Mouse (Mus musculus) C2C12 (cell line): ENCODE measurements around the gene Fto. TPM values are rescaled to one million over a fixed set of nuclear protein-coding genes. Genes with fewer than 3 reads are reported as not detected.

ENCODE experiments used
- H3K27me3 ChIP-seq: one replicate; pipeline ENCODE4 v1.6.1; 2011; ENCODE audit not compliant: control insufficient read depth, insufficient read depth, insufficient read length
- H3K36me3 ChIP-seq: one replicate; pipeline ENCODE4 v1.6.1; 2011; ENCODE audit not compliant: control insufficient read depth, insufficient read depth
- H3K4me3 ChIP-seq: one replicate; pipeline ENCODE4 v1.5.1; 2011; ENCODE audit warnings: mild to moderate bottlenecking, control low read depth; ENCODE audit not compliant: poor library complexity, insufficient read depth, severe bottlenecking
- H3K79me2 ChIP-seq: one replicate; pipeline ENCODE4 v1.6.1; 2011; ENCODE audit not compliant: control insufficient read depth, insufficient read depth
- H3K79me3 ChIP-seq: one replicate; pipeline ENCODE4 v1.6.1; 2011; ENCODE audit warnings: low read depth, control low read depth
- H3ac ChIP-seq: one replicate; pipeline ENCODE3; 2011; ENCODE audit warnings: low read depth; ENCODE audit not compliant: control insufficient read depth, insufficient read length
- CEBPB ChIP-seq: IDR thresholded peaks from one replicate; pipeline ENCODE4 v1.6.1; 2011; ENCODE audit warnings: low read depth, mild to moderate bottlenecking, control low read depth, moderate library complexity
- CTCF ChIP-seq: IDR thresholded peaks from one replicate; pipeline ENCODE4 v1.5.1; 2011; ENCODE audit not compliant: control insufficient read depth, insufficient read depth, insufficient read length
- FOSL1 ChIP-seq: IDR thresholded peaks from one replicate; pipeline ENCODE4 v1.8.0; 2011; ENCODE audit warnings: mild to moderate bottlenecking, low read length; ENCODE audit not compliant: poor library complexity, insufficient read depth, severe bottlenecking
- MAX ChIP-seq: IDR thresholded peaks from one replicate; pipeline ENCODE4 v1.6.1; 2011; ENCODE audit warnings: mild to moderate bottlenecking, control low read depth
- MYOD1 ChIP-seq: IDR thresholded peaks from one replicate; pipeline ENCODE4 v1.6.1; 2011; ENCODE audit warnings: low read depth; ENCODE audit not compliant: control insufficient read depth, insufficient read length
- MYOG ChIP-seq: IDR thresholded peaks from one replicate; pipeline ENCODE4 v1.6.1; 2011; ENCODE audit not compliant: control insufficient read depth, insufficient read length; ENCODE audit errors: extremely low read depth
- USF1 ChIP-seq: IDR thresholded peaks from one replicate; pipeline ENCODE4 v1.6.1; 2011; ENCODE audit warnings: low read depth, mild to moderate bottlenecking, control low read depth, moderate library complexity
- polyA plus RNA-seq: library from polyadenylated mRNA; unstranded; fragments of >200 nt; fragmentation: generic; extraction: Trizol; gene quantifications from one replicate; pipeline ENCODE4 v1.2.1, GENCODE M21; 2012; ENCODE audit warnings: missing spikeins

Fto gene
- polyA plus RNA-seq, 1 experiment: 39.1 TPM

DNA sequence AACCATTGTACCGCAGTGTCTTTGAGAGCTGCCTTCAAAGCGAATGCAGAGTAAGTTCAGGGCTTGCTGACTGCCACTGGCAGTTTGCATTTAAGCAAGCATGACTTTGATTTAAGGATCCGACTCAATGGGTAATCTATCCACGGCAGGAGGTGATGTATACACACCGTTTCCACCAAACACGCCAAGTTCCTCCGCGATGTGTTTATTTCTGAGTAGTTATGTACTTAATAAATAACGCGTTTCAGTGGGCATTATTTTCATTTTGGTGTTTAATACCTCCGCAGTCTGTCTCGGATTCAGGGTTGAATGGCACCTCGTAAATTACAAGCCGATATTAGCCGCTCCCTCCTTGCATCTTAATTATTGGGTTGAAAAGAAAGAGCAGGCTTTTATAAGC lies 366.1 kb downstream of the Fto start:
- peaks cover 4% of the 10 kb centered on the region for H3K27me3 ChIP-seq
- H3K79me3 ChIP-seq: no peaks in the 10 kb centered on the region
- no peaks in the 10 kb centered on the region for H3K36me3 ChIP-seq
- no peak overlapping the region for H3K4me3 ChIP-seq
- H3K79me2 ChIP-seq: no peaks in the 10 kb centered on the region
- H3ac ChIP-seq: no peak overlapping the region
- TF ChIP-seq MYOG (no peak), CTCF (no peak), FOSL1 (no peak), CEBPB (no peak), MYOD1 (no peak), MAX (no peak), USF1 (no peak)

DNA sequence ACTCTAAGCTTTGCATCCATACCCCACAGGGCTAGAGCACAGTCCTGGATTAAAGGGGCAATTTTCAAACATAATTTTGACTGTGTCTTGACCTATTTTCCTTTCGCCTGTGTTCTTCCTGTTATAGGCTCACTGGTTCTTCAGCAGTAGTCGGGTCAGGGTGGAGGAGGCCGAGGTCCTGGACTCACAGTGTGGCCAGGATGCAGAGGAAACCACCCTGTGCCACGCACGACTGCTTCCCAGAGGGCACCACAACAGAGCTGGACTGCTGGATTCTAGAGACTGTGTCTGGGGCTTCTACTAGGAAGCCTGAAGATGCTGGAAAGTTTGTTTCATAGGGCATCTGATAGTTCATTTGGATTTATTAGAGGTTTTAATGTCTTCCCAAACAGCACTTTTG lies 366.8 kb downstream of the Fto start:
- Histone ChIP-seq H3K4me3 (no peak overlapping the region), H3K79me2 (no peaks in the 10 kb centered on the region), H3K27me3 (peaks cover 4% of the 10 kb centered on the region), H3K79me3 (no peaks in the 10 kb centered on the region), H3K36me3 (no peaks in the 10 kb centered on the region), H3ac (no peak overlapping the region)
- TF ChIP-seq CEBPB (no peak), CTCF (no peak), USF1 (no peak), FOSL1 (no peak), MAX (no peak), MYOG (no peak), MYOD1 (no peak)

DNA sequence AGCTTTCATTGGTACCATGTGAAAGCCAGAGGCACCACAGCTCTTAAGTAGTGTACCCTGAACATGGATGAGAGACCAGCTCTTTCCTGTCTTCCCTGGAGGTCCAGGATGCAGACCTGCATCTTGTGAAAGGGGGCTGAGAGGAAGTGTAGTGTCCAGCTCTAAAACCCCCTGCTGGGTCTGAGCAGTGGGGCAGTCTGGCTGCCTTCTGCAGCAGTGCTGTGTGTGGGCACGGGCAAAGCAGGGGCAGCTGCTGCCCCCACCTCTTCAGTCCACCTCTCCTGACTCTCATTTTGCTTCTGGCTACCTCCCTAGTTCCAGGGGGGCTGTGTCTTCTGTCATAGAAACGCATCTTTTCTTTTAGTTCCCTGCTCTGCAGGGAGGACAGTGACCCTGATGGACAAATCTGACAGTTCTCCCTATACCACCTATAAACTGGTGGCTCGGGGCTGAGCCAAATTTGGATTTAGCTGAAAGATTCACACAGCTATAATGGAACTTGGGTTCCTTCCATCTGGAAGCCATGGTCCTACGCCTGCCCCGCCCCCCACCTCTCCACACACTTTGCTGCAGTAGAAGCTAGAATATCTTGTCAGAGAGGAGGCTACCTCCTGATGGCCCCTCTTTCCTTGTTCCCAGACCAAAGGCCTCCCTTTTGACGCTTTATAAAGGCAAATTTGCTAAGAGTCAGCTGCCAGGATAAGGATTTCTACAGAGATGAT lies 371.4 kb downstream of the Fto start:
- H3K79me3 ChIP-seq: no peaks in the 10 kb centered on the region
- no peak for TF ChIP-seq MAX
- no peak for TF ChIP-seq CTCF
- no peak for TF ChIP-seq MYOG
- H3K36me3 ChIP-seq: no peaks in the 10 kb centered on the region
- H3K79me2 ChIP-seq: no peaks in the 10 kb centered on the region
- no peak overlapping the region for H3K4me3 ChIP-seq
- H3K27me3 ChIP-seq: peaks cover 6% of the 10 kb centered on the region
- no peak overlapping the region for H3ac ChIP-seq

DNA sequence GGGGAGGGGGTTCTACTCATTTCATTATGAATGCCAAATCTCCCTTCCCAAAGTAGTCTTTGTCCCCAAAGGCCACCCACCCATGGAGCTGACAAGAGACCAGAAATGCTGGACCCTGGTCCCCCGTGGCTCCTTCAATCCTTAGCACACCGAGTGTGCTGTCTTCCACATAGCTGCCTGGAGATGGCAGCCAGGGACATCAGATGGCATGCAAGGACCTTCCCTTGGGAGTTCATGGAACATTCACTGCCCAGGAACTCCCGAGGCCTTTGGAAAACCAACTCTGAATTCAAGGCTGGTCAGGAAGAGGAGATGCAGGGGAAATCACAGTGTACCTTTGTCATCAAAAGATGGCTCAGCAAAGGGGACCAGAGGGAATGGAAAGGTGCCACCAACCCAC lies 372.1 kb downstream of the Fto start:
- no peaks in the 10 kb centered on the region for H3K79me2 ChIP-seq
- H3K36me3 ChIP-seq: no peaks in the 10 kb centered on the region
- no peaks in the 10 kb centered on the region for H3K79me3 ChIP-seq
- no peak overlapping the region for H3K4me3 ChIP-seq
- no peak overlapping the region for H3ac ChIP-seq
- H3K27me3 ChIP-seq: peaks cover 6% of the 10 kb centered on the region
- TF ChIP-seq CTCF (no peak), FOSL1 (no peak), MYOD1 (no peak), CEBPB (no peak)

DNA sequence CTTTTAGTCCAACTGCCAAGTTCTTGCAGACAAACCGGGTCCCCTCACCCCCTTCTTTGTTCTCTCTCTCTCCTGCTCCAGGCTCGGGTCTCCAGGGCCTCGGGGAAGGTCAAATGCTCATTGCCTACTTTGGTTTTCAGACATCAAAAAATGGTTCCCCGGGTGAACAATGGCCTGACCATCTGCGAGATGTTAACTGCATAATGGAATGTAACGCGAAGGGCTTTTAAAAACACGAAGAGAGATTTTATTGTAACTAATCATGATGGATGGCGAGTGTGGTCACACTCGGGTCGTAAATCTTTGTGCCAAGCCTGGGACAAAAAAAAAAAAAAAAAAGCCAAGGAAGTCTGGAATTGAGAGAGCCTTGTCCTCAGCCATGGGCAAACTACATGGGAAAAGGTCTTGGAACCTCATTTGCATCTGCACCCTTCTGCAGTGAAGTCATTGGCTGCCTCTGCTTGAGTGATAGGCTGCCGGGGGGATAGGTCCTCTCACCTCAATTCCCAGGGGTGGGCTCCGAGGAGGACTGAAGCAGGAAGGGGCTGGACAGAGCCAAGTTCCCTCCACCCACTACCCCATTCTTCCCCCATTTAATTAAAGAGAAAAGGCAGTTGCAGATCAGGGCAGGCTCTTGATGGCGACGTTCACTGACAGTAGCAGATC lies 378.9 kb downstream of the Fto start:
- no peak for TF ChIP-seq FOSL1
- TF ChIP-seq MAX: no peak
- no peak for TF ChIP-seq MYOG
- no peak for TF ChIP-seq MYOD1
- no peak for TF ChIP-seq USF1
- no peak for TF ChIP-seq CTCF
- TF ChIP-seq CEBPB: no peak
- Histone ChIP-seq H3K36me3 (no peaks in the 10 kb centered on the region), H3K79me2 (no peaks in the 10 kb centered on the region), H3K27me3 (peaks cover 5% of the 10 kb centered on the region), H3ac (no peak overlapping the region), H3K79me3 (no peaks in the 10 kb centered on the region), H3K4me3 (no peak overlapping the region)

DNA sequence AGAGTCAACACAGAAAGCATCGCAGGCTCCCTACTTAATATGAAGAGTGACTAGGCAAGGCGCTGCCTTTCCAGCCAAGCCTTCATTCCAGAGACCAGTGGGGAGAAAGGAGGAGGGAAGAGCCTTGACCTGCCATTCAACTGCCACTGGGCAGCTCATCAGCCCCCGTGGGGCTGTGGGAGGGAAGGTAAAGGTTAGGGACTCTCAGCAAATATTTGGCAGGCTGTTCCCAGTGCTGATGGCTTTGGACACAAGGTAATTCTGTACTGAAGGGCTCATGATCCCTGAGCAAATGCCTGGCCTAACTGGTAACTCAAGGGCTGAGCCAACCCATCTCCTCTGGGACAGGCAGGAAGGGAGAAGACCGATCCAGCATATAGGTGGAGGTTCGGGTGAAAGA lies 393.2 kb downstream of the Fto start:
- Histone ChIP-seq H3K36me3 (no peaks in the 10 kb centered on the region), H3K27me3 (peaks cover 4% of the 10 kb centered on the region), H3ac (no peak overlapping the region), H3K79me3 (no peaks in the 10 kb centered on the region), H3K79me2 (no peaks in the 10 kb centered on the region), H3K4me3 (no peak overlapping the region)
- TF ChIP-seq MAX (no peak), CTCF (no peak), USF1 (no peak), MYOG (no peak), CEBPB (no peak), FOSL1 (no peak), MYOD1 (no peak)
